Mouse (Mus musculus) lung, postnatal 0 days (tissue): ENCODE data around the gene Hivep2.

Source experiments
- CTCF ChIP-seq: IDR thresholded peaks from 2 replicates; pipeline ENCODE4 v1.5.1; 2016; ENCODE audit warnings: antibody characterized with exemption, mild to moderate bottlenecking
- EP300 ChIP-seq: IDR thresholded peaks from 2 replicates; pipeline ENCODE4 v1.6.1; 2016; ENCODE audit warnings: antibody characterized with exemption, mild to moderate bottlenecking, control low read depth

DNA sequence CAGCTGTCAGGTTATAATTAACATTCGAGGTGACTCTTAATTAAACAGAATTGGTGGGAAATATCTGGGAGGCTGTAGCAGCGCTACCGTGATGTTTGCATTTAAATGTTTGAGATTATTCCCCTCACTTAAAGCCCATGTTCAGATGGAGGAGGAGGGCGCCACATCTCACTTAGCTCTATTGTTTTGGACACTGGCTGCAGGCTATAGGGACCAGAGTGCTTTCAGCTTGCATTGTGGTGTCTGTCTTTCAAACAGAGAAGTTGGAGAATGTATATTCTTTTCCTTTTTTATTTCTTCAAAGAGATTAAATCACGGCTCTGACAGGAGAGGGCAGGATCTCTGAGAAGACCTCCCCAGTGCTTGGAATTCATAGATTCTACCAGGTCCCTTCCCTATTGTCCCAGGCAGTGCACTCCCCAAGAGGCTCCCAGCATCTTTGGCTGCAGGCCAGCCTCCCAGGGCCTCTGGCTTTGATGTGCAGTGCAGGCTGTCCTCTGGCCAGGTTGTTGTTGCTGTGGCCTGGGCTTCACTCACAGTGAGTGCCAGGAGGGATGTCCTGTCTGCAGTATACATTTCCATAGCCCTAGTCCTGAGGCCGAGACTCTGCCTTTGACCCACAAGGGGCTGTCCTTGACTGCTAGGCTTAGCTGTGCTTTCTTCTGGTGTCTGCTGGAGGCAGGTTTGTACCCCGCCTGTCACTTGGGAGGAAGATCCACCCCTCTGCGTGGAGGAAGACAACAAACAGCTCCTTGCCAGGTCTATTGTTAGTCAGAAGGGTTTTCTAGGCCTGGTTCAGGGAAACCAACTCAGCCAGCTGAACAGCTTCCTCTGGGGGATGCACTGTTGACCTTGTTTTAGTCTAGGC lies 90.9 kb downstream of the Hivep2 start:
- peak; percentile 20; the same call in 1 of the 2 replicates for TF ChIP-seq CTCF
- TF ChIP-seq EP300 = no peak
